Mouse (Mus musculus): ENCODE measurements at regions not wholly inside any gene's neighbourhood (a gene's known extent, or its start where the extent isn't known, plus 50 kb on each side); places are given as distances from the start of the nearest gene placed in this dataset.

- DNase-seq (ENCODE audit: low spot score), result no peak
These were observed 407.2 kb downstream of the Prss52 start for GRCm38 (mm10) chr14:64511300-64511699.

- no peak for DNase-seq (ENCODE audit: low spot score)
These were observed 408.6 kb downstream of the Prss52 start for GRCm38 (mm10) chr14:64512726-64513125.

- no peak for DNase-seq (ENCODE audit: low spot score)
These were observed 413.6 kb downstream of the Prss52 start for GRCm38 (mm10) chr14:64517584-64518195.

DNA sequence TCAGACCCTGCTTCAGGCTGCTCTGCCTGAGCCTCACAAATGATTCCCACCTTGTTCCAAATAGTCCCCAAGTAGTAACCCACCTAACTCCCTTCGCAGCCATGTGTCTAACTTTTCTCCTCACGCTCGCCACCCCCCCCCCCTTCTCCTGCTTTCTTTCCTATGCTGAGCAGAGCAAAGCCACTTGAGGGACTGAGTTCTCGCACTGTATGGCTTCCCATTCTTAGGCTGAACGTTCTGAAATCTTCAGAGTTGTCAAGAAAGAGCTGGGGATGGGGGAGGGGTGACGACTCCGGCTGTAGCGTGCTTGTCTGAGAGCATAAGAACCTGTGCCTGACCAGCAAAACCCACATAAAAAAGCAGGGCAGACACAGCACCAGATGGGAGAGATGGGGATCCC lies 420.6 kb downstream of the Prss52 start:
- DNase-seq (ENCODE audit: low spot score), result no peak

GRCm38 (mm10) chr14:64525302-64526078 lies 421.4 kb downstream of the Prss52 start:
- no peak for DNase-seq (ENCODE audit: low spot score)

DNA sequence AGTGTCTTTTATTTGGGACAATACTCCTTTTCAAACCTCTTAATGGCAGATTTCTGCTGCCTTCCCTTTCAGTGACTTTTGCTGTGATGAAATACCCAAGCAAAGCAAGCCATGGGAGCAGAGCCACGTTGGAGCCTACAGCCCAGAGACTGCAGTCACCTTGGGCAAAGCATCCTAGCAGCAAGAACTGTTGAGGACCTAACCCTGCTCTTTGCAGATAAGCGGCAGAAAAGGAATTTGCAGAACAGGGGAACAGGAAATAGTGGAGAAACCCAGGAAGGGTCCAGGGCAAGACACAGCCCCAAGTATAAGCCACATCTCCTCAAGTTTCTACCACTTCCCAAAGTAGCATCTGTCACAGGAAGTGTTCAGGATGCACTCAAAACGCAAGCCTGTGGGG lies 426.5 kb downstream of the Prss52 start:
- DNase-seq (ENCODE audit: low spot score), result no peak

DNA sequence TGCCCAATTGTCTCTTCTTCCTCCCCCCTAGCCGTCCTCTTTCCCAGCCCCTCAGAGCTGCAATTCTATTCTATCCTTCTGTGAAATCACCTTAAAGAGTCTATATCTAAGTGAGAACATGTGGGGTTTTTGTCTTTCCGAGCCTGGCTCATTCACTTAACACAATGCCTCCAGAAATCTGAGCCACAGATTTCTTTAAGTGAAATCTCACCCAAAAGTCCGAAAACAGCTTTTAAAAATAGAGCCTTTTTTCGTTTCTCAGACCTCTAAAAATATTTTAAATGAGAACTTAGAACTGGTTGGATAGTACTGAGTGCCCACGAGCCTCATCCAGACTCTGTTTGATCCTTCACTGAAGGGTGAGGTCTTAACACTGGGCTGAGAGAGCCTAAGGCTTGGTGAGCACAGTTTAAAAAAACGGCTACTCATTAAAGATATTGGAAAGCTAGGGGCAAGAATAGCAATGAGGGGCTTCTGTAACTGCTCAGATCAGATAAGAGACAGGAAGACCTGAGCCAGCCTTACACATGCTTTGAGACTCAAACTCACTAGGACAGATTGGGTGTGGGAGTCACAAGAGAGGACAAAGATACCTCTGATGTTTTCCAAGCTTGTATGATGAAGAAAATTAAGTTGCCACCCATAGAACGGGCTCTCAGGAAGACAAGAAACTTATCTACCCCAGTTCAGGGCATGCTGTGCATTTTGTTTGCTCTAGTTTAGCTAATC lies 427.3 kb downstream of the Prss52 start:
- DNase-seq (ENCODE audit: low spot score), result no peak

GRCm38 (mm10) chr14:64532351-64532750 lies 428.3 kb downstream of the Prss52 start:
- no peak for DNase-seq (ENCODE audit: low spot score)

- no peak for DNase-seq (ENCODE audit: low spot score)
These were observed 429.6 kb downstream of the Prss52 start for GRCm38 (mm10) chr14:64533591-64534151.

- no peak for DNase-seq (ENCODE audit: low spot score)
These were observed 430.1 kb downstream of the Prss52 start for GRCm38 (mm10) chr14:64534194-64534593.

DNA sequence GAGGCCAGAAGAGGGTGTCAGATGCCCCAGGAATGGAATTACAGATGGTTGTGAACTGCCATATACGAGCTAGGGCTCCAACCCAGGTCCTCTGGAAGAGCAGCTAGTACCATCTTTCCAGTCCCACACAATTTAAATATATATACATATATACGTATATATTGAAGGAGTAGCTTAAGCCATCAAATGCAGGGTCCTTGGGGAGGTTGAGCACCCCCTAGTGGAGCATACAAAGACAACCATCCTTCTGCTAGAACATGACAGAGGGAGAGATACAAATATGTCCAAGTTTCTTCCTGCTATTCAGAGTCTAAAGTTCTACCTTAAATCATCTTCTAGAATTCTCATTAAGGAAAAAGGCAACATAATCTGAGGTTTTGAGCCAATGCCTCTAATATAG lies 435.4 kb downstream of the Prss52 start:
- DNase-seq (ENCODE audit: low spot score), result no peak

DNA sequence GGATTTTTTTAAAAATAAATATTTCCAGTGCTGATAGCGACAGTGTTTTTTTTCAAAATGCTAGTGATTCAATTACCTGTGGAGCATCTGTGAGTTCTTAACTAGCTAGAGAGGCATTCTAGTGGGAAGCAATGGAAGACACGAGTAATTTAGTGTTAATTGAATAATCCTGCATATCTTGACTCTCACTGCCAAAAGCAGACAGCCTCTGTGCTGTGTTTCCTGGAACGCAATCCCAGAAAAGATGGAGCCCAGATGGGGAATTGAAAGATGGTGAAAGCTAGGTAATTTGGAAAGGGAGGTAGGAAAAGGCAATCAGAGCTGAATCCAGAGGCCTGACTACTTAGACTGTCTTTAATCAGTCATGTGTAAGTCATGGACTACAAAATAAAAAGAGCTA lies 441.0 kb downstream of the Prss52 start:
- DNase-seq (ENCODE audit: low spot score), result no peak

- DNase-seq (ENCODE audit: low spot score), result peak; percentile 10
These were observed 442.7 kb downstream of the Prss52 start for GRCm38 (mm10) chr14:64546787-64547186.

- DNase-seq (ENCODE audit: low spot score), result no peak
These were observed 448.9 kb downstream of the Prss52 start for GRCm38 (mm10) chr14:64552951-64553350.

GRCm38 (mm10) chr14:64556042-64556441 lies 452.0 kb downstream of the Prss52 start:
- DNase-seq (ENCODE audit: low spot score), result no peak

GRCm38 (mm10) chr14:64557453-64557852 lies 453.4 kb downstream of the Prss52 start:
- no peak for DNase-seq (ENCODE audit: low spot score)

DNA sequence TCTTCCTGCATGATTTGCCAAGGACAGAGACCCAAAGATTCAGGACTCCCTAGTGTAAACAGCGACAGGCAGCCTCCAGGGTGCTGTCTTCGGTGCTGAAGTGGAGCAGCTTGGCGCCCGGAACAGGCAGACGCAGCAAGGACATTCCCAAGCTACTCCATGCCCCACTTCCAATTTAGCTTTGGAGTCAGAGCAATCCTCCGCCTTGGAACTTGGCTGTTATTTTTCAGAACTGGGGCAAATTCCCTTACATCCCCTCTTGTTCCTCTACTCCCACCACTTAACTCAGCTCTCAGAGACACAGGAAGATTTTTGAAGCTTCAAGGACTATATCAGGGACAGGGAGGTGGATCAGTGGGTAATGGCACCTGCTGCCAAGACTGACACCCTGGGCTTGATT lies 464.6 kb downstream of the Prss52 start:
- DNase-seq (ENCODE audit: low spot score), result no peak

- DNase-seq (ENCODE audit: low spot score), result no peak
These were observed 466.9 kb downstream of the Prss52 start for GRCm38 (mm10) chr14:64570951-64571350.

GRCm38 (mm10) chr14:64572756-64573155 lies 468.7 kb downstream of the Prss52 start:
- DNase-seq (ENCODE audit: low spot score), result no peak

DNA sequence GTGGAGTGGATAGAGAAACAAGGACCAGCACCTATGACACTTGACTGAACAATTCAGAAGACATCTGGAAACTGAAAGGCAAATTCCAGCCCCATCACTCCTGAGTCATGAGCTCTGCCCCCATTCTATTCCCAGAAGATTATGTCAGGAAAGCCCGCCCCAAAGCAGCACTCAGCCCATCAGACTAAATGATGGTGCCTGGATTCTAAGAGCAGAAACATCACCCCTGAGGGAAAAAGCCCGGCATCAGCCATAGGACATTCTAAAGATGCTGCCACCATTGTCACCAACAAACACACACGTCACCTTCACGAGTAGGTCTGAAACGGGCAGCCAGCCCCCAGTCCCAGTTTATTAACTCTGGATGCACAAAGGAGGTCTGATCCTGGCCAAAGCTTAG lies 469.7 kb downstream of the Prss52 start:
- no peak for DNase-seq (ENCODE audit: low spot score)

- DNase-seq (ENCODE audit: low spot score), result no peak
These were observed 470.2 kb downstream of the Prss52 start for GRCm38 (mm10) chr14:64574277-64574676.

- DNase-seq (ENCODE audit: low spot score), result no peak
These were observed 470.7 kb downstream of the Prss52 start for GRCm38 (mm10) chr14:64574773-64575172.

DNA sequence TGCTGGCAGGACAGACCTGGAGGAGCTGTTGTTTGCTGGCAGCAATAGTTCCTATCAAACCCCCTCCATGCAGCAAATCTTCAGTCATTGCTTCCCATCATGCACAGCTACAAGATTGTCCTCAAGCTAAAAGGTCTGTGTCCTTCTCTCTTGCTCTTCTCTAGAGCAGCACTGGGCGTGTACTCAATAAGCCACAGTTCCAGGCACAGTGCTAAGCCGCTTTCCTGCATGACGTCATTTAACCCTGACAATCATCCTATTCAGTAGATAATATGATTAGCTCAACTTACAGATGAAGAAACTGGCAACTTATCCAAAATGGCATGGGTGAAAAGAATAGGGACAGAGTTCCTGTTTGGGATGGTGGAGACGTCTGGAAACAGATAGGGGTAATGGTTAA lies 471.9 kb downstream of the Prss52 start:
- DNase-seq (ENCODE audit: low spot score), result no peak
